Mouse (Mus musculus) CH12.LX (cell line): ENCODE results near the gene Adcy5. TPM values are rescaled to one million over a fixed set of nuclear protein-coding genes. Genes with fewer than 3 reads are reported as not detected.

ENCODE experiments used
- DNase-seq: peaks from one replicate; pipeline ENCODE4 v3.0.0-alpha.2; 2013; ENCODE audit errors: extremely low read depth
- H3K27ac ChIP-seq: 2 replicates; pipeline ENCODE4 v1.5.1; 2012; ENCODE audit warnings: low read depth, mild to moderate bottlenecking, control low read depth, moderate library complexity; ENCODE audit not compliant: insufficient read depth
- H3K27me3 ChIP-seq: replicated peaks from 2 replicates; pipeline ENCODE3; 2012; ENCODE audit warnings: inconsistent platforms
- H3K36me3 ChIP-seq, 2 experiments: replicated peaks in 1 of 2; 2 replicates each; pipeline versions ENCODE3 to v1.6.1; 2012; ENCODE audit warnings: inconsistent platforms in 1 of 2, low read length in 1 of 2, mild to moderate bottlenecking in 1 of 2, mixed read lengths in 1 of 2, moderate library complexity in 1 of 2; ENCODE audit not compliant: control insufficient read depth in 1 of 2, insufficient read depth in 1 of 2
- H3K4me1 ChIP-seq, 2 experiments: 2 replicates each; pipeline ENCODE4 v1.6.1; 2012; ENCODE audit warnings: inconsistent platforms in 1 of 2, moderate library complexity in 1 of 2; ENCODE audit not compliant: insufficient read depth in 2 of 2, control insufficient read depth in 1 of 2
- H3K4me2 ChIP-seq: 2 replicates; pipeline ENCODE4 v1.6.1; 2012; ENCODE audit warnings: low read depth, mild to moderate bottlenecking, control low read depth; ENCODE audit not compliant: poor library complexity, insufficient read depth, severe bottlenecking
- H3K4me3 ChIP-seq, 3 experiments: fragments of 150-350 bp in 1 of 3; sonication (generic) in 1 of 3; replicated peaks in 1 of 3; 2 replicates each; pipeline versions ENCODE3 to v1.5.1; 2011 to 2012; ENCODE audit warnings: low read depth in 2 of 3, low read length in 2 of 3, mild to moderate bottlenecking in 2 of 3, moderate library complexity in 2 of 3, control low read depth in 1 of 3, improper control_type of control experiment in 1 of 3, inconsistent platforms in 1 of 3, mixed read lengths in 1 of 3; ENCODE audit not compliant: poor library complexity in 1 of 3
- H3K79me2 ChIP-seq: replicated peaks from 2 replicates; pipeline ENCODE4 v1.6.1; 2012; ENCODE audit warnings: mild to moderate bottlenecking, moderate library complexity; ENCODE audit not compliant: control insufficient read depth, poor library complexity, insufficient read depth, severe bottlenecking; ENCODE audit errors: extremely low read depth
- H3K9ac ChIP-seq: 2 replicates; pipeline ENCODE4 v1.6.1; 2012; ENCODE audit warnings: low read depth, mild to moderate bottlenecking, control low read depth, moderate library complexity; ENCODE audit not compliant: insufficient read depth
- H3K9me3 ChIP-seq: replicated peaks from 2 replicates; pipeline ENCODE3; 2012; ENCODE audit warnings: low read length, inconsistent platforms, mixed read lengths
- BHLHE40 ChIP-seq: IDR thresholded peaks from 2 replicates; pipeline ENCODE4 v1.6.1; 2011; ENCODE audit warnings: mild to moderate bottlenecking, low read depth, low read length, improper control_type of control experiment
- CTCF ChIP-seq, 2 experiments: IDR thresholded peaks in 1 of 2; conservative IDR thresholded peaks in 1 of 2; 2 replicates each; pipeline ENCODE4 v1.5.1; 2011 to 2012; ENCODE audit warnings: low read depth in 2 of 2, low read length in 2 of 2, improper control_type of control experiment in 1 of 2, inconsistent platforms in 1 of 2, mild to moderate bottlenecking in 1 of 2, moderate library complexity in 1 of 2
- EP300 ChIP-seq: IDR thresholded peaks from 2 replicates; pipeline ENCODE4 v1.6.1; 2011; ENCODE audit warnings: low read length, improper control_type of control experiment
- ETS1 ChIP-seq: conservative IDR thresholded peaks from 2 replicates; pipeline ENCODE4 v1.6.1; 2012; ENCODE audit warnings: low read depth, mild to moderate bottlenecking, inconsistent platforms, low read length, improper control_type of control experiment, moderate library complexity
- HCFC1 ChIP-seq: IDR thresholded peaks from 2 replicates; pipeline ENCODE4 v1.6.1; 2012; ENCODE audit warnings: low read depth, mild to moderate bottlenecking, inconsistent platforms, low read length, improper control_type of control experiment
- JUN ChIP-seq: IDR thresholded peaks from 2 replicates; pipeline ENCODE4 v1.6.1; 2011; ENCODE audit warnings: low read depth, mild to moderate bottlenecking, low read length, improper control_type of control experiment, moderate library complexity; ENCODE audit not compliant: insufficient read depth
- JUND ChIP-seq: conservative IDR thresholded peaks from 2 replicates; pipeline ENCODE4 v1.6.1; 2011; ENCODE audit warnings: low read depth, low read length, improper control_type of control experiment
- KAT2A ChIP-seq: IDR thresholded peaks from 2 replicates; pipeline ENCODE4 v1.6.1; 2012; ENCODE audit warnings: low read length, improper control_type of control experiment, inconsistent platforms; ENCODE audit not compliant: insufficient replicate concordance
- MAFK ChIP-seq: IDR thresholded peaks from 2 replicates; pipeline ENCODE4 v1.6.1; 2011; ENCODE audit warnings: low read length, improper control_type of control experiment; ENCODE audit not compliant: insufficient replicate concordance
- MAZ ChIP-seq: IDR thresholded peaks from 2 replicates; pipeline ENCODE4 v1.6.1; 2012; ENCODE audit warnings: low read depth, mild to moderate bottlenecking, inconsistent platforms, low read length, improper control_type of control experiment, moderate library complexity
- MEF2A ChIP-seq: IDR thresholded peaks from 2 replicates; pipeline ENCODE4 v1.6.1; 2014; ENCODE audit warnings: low read depth, mild to moderate bottlenecking, inconsistent platforms, low read length, improper control_type of control experiment, borderline replicate concordance
- MXI1 ChIP-seq: IDR thresholded peaks from 2 replicates; pipeline ENCODE4 v1.6.1; 2011; ENCODE audit warnings: mild to moderate bottlenecking, low read depth, low read length, improper control_type of control experiment
- PAX5 ChIP-seq: IDR thresholded peaks from 2 replicates; pipeline ENCODE4 v1.6.1; 2012; ENCODE audit warnings: low read length, inconsistent platforms, mixed read lengths
- POLR2AphosphoS2 ChIP-seq: IDR thresholded peaks from 2 replicates; pipeline ENCODE4 v1.6.1; 2011; ENCODE audit warnings: low read depth, low read length, improper control_type of control experiment
- SIN3A ChIP-seq: IDR thresholded peaks from 2 replicates; pipeline ENCODE4 v1.6.1; 2012; ENCODE audit warnings: low read length, improper control_type of control experiment, inconsistent platforms
- SMC3 ChIP-seq: IDR thresholded peaks from 2 replicates; pipeline ENCODE4 v1.6.1; 2011; ENCODE audit warnings: low read depth, low read length, improper control_type of control experiment
- TCF12 ChIP-seq: IDR thresholded peaks from 2 replicates; pipeline ENCODE4 v1.6.1; 2014; ENCODE audit warnings: low read depth, mild to moderate bottlenecking, inconsistent platforms, low read length, improper control_type of control experiment
- USF1 ChIP-seq: IDR thresholded peaks from 2 replicates; pipeline ENCODE4 v1.6.1; 2014; ENCODE audit warnings: low read depth, mild to moderate bottlenecking, inconsistent platforms, low read length, improper control_type of control experiment
- USF2 ChIP-seq: conservative IDR thresholded peaks from 2 replicates; pipeline ENCODE4 v1.6.1; 2011; ENCODE audit warnings: low read depth, low read length, improper control_type of control experiment
- ZC3H11A ChIP-seq: IDR thresholded peaks from 2 replicates; pipeline ENCODE4 v1.6.1; 2012; ENCODE audit warnings: low read depth, mild to moderate bottlenecking, inconsistent platforms, low read length, improper control_type of control experiment
- ZMIZ1 ChIP-seq: IDR thresholded peaks from 2 replicates; pipeline ENCODE4 v1.6.1; 2012; ENCODE audit warnings: low read depth, mild to moderate bottlenecking, inconsistent platforms, low read length, improper control_type of control experiment
- dilution Hi-C: fragments of 300-500 bp; cut with MboI; formaldehyde crosslinking; loops from 2 replicates; pipeline ENCODE4 v1.14.3; 2020; ENCODE audit warnings: low sequenced_read_pairs; ENCODE audit not compliant: extremely low pct_unique_long_range_greater_than_20kb, extremely low pct_ligation_motif_present
- in situ Hi-C: fragments of 300-500 bp; cut with MboI; formaldehyde crosslinking; loops from 3 replicates; pipeline ENCODE4 v1.14.3; 2019; ENCODE audit warnings: low sequenced_read_pairs, low pct_ligation_motif_present, low pct_unique_long_range_greater_than_20kb, mixed read lengths
- polyA plus RNA-seq: library from polyadenylated mRNA; unstranded; fragments of >175 nt; gene quantifications from 2 replicates; pipeline ENCODE4 v1.2.1, GENCODE M21; 2012; ENCODE audit warnings: low read depth; ENCODE audit not compliant: insufficient read length
- total RNA-seq, 2 experiments: library from RNA; depleted of rRNA; stranded (reverse); fragments of 300-350 nt in 1 of 2; fragments of >200 nt in 1 of 2; gene quantifications; 2 replicates each; pipeline ENCODE4 v1.2.3; 2012 to 2014

The Adcy5 gene
- total and polyA plus RNA-seq, 3 experiments, result 0.04 TPM; not detected in 2

- Histone ChIP-seq H3K9ac (no peak overlapping the region), H3K4me3 (no peak overlapping the region), H3K79me2 (no peaks in the 10 kb centered on the region), H3K4me2 (no peak overlapping the region), H3K9me3 (no peaks in the 10 kb centered on the region), H3K36me3 (no peaks in the 10 kb centered on the region), H3K27me3 (peaks cover 89% of the 10 kb centered on the region), H3K4me1 (peaks cover 0 to 5% of the 10 kb centered on the region in 2 experiments; a peak in 1 of 4 replicates), H3K27ac (no peak overlapping the region)
- dilution Hi-C loops (no loop called here), in situ Hi-C loops (no loop called here)
- no peak for TF ChIP-seq BHLHE40
- TF ChIP-seq PAX5, result no peak
- no peak for TF ChIP-seq CTCF (conservative IDR thresholded peaks at IDR 0.05 in 1 of 2, IDR thresholded peaks at IDR 0.05 in 1 of 2; ENCODE audit: low read depth in 2 of 2, low read length in 2 of 2)
- TF ChIP-seq KAT2A, result no peak
- no peak for TF ChIP-seq MAFK
- TF ChIP-seq MXI1, result no peak
- TF ChIP-seq SIN3A, result no peak
- no peak for TF ChIP-seq USF2
- no peak for DNase-seq
These were observed 95.1 kb downstream of the Adcy5 start for GRCm38 (mm10) chr16:35249763-35250162.

- dilution Hi-C loops, result no loop called here
- H3K9me3 ChIP-seq, result no peaks in the 10 kb centered on the region
- TF ChIP-seq TCF12 (no peak), MAFK (no peak), EP300 (no peak), USF1 (no peak), POLR2AphosphoS2 (no peak), MEF2A (no peak), KAT2A (no peak), PAX5 (no peak), JUN (no peak)
- H3K4me3 ChIP-seq, result no peak overlapping the region
- no peak overlapping the region for H3K9ac ChIP-seq
- no peak for DNase-seq
- no peak overlapping the region for H3K27ac ChIP-seq
- peaks cover 0 to 5% of the 10 kb centered on the region in 2 experiments; a peak in 1 of 4 replicates for H3K4me1 ChIP-seq
- in situ Hi-C loops, result no loop called here
- H3K36me3 ChIP-seq, result no peaks in the 10 kb centered on the region
- no peaks in the 10 kb centered on the region for H3K79me2 ChIP-seq
- peaks cover 96% of the 10 kb centered on the region for H3K27me3 ChIP-seq
- H3K4me2 ChIP-seq, result no peak overlapping the region
These were observed 97.0 kb downstream of the Adcy5 start for GRCm38 (mm10) chr16:35251690-35252089.

- dilution Hi-C loops (no loop called here), in situ Hi-C loops (no loop called here)
- no peak overlapping the region for H3K4me2 ChIP-seq
- TF ChIP-seq ETS1 (no peak), HCFC1 (no peak), ZC3H11A (no peak), JUND (no peak), PAX5 (no peak), MAZ (no peak), MAFK (no peak), KAT2A (no peak), SMC3 (no peak), POLR2AphosphoS2 (no peak), ZMIZ1 (no peak)
- H3K27ac ChIP-seq, result no peak overlapping the region
- H3K4me1 ChIP-seq, result peaks cover 0 to 5% of the 10 kb centered on the region in 2 experiments; a peak in 1 of 4 replicates
- DNase-seq, result no peak
- H3K79me2 ChIP-seq, result no peaks in the 10 kb centered on the region
- peaks cover 93% of the 10 kb centered on the region for H3K27me3 ChIP-seq
- no peaks in the 10 kb centered on the region for H3K36me3 ChIP-seq
- no peak overlapping the region for H3K9ac ChIP-seq
- no peaks in the 10 kb centered on the region for H3K9me3 ChIP-seq
- no peak overlapping the region for H3K4me3 ChIP-seq
These were observed 98.3 kb downstream of the Adcy5 start for GRCm38 (mm10) chr16:35252967-35253366.
